In the genomic region with DNA sequence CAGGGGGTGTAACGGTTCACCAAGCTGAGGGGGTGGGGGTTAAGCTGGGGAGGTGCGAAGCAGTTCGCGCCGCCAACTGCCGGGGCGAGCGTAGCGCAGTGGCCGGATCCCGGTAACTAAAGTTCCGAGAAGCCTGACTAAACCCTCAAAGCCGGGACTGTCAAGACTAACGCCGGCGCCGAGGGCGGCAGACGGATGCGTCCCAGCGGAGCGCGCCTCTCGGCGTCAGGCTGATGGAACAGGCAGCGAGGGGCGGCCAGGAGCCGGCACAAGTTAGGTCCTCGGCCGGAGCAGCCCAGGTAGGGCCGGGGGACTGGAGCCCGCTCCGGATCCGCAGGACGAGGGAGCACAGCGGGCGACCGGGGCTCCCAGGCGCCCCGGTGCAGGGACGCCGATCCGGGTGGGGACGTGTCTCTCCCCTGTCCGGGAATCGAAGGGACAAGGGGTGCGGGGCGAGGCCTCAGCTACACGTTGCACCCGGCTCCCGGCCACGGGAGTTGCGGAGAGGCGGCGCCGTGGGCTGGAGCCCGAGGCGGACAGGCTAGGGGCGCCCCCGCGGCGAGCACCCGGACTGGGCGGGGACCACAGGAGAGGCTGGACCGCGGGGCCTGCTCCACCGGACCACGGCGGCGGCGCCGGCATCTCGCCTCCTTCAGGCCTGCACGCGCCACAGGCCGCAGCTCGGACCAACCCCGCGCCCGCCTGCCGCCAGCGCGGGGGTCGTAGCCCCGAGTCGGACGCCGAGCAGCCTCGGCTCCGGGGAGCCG, we compare ENCODE assay signal across 7 mouse cellular contexts. TPM values are rescaled to one million over a fixed set of nuclear protein-coding genes. Genes with fewer than 3 reads are reported as not detected.
DNase-seq lines count a peak whose midpoint lies in the region; ATAC-seq and TF ChIP-seq lines count a peak whose summit lies in the region.

No protein-coding gene starts in this region.

- H3K9me3 ChIP-seq in limb, embryonic 10.5 days (replicated peaks), result no peaks in the 10 kb centered on the region
- no peaks in the 10 kb centered on the region for H3K9me3 ChIP-seq in midbrain, embryonic 11.5 days (ENCODE audit: control insufficient read depth, low read length)

- DNase-seq in adrenal gland, adult (ENCODE audit: inconsistent age in 2 of 2, low spot score in 1 of 2), result peak; percentile 88 to 95
- peak; percentile 83 for DNase-seq in gastrocnemius, postnatal 14 days
- peak; percentile 79 for DNase-seq in limb, embryonic 10.5 days (ENCODE audit: low spot score)
- peak; percentile 97 for DNase-seq in midbrain, embryonic 11.5 days (ENCODE audit: low spot score, missing footprints)

- H3K27me3 ChIP-seq in limb, embryonic 10.5 days (ENCODE audit: low read depth, poor library complexity, severe bottlenecking), result no peaks in the 10 kb centered on the region
- no peaks in the 10 kb centered on the region for H3K27me3 ChIP-seq in midbrain, embryonic 11.5 days (ENCODE audit: control insufficient read depth, insufficient read depth, low read length)
- no peaks in the 10 kb centered on the region; the same call in 1 of the 2 replicates for H3K27me3 ChIP-seq in small intestine, adult 2 months (ENCODE audit: control insufficient read depth, insufficient read depth, low read length)

- no peaks in the 10 kb centered on the region for H3K36me3 ChIP-seq in limb, embryonic 10.5 days
- H3K36me3 ChIP-seq in midbrain, embryonic 11.5 days (ENCODE audit: control insufficient read depth, insufficient read depth, low read length), result no peaks in the 10 kb centered on the region
- H3K36me3 ChIP-seq in small intestine, adult 2 months (ENCODE audit: control insufficient read depth, insufficient read depth, low read length), result no peaks in the 10 kb centered on the region

- no peak for TF ChIP-seq CTCF in cortical plate, adult 2 months (IDR thresholded peaks at IDR 0.05; ENCODE audit: extremely low read depth, insufficient read depth, low read length)
- TF ChIP-seq CTCF in small intestine, adult 2 months (IDR thresholded peaks at IDR 0.05; ENCODE audit: extremely low read depth, insufficient read length, insufficient replicate concordance, low read depth, low read length), result no peak

- H3K4me1 ChIP-seq in cortical plate, adult 2 months (ENCODE audit: control insufficient read depth, insufficient read depth, low read length), result no peaks in the 10 kb centered on the region; the same call in 1 of the 2 replicates
- H3K4me1 ChIP-seq in limb, embryonic 10.5 days, result peaks cover 33% of the 10 kb centered on the region
- peaks cover 6% of the 10 kb centered on the region; the same call in 1 of the 2 replicates for H3K4me1 ChIP-seq in midbrain, embryonic 11.5 days (ENCODE audit: control insufficient read depth, insufficient read depth, low read length)
- H3K4me1 ChIP-seq in small intestine, adult 2 months (ENCODE audit: control insufficient read depth, insufficient read depth, insufficient read length, low read length), result peaks cover 19% of the 10 kb centered on the region; the same call in 1 of the 2 replicates

- peak overlapping the region; percentile 98 for H3K4me3 ChIP-seq in cortical plate, adult 2 months (ENCODE audit: insufficient read depth, low read length)
- H3K4me3 ChIP-seq in limb, embryonic 10.5 days, result peak overlapping the region; percentile 95
- H3K4me3 ChIP-seq in midbrain, embryonic 11.5 days (ENCODE audit: low read depth, low read length), result peak overlapping the region; percentile 92
- peak overlapping the region; percentile 97 for H3K4me3 ChIP-seq in small intestine, adult 2 months (ENCODE audit: low read depth, low read length)

- H3K9ac ChIP-seq in midbrain, embryonic 11.5 days (ENCODE audit: low read length), result peak overlapping the region; percentile 95

- H3K4me2 ChIP-seq in midbrain, embryonic 11.5 days, result peak overlapping the region; percentile 97

- under 1% methylated on average over 80 of the region's 91 CpGs for WGBS in limb, embryonic 10.5 days
- WGBS in midbrain, embryonic 11.5 days, result under 1% methylated on average over 73 of the region's 91 CpGs
- WGBS in small intestine, adult 2 months, result under 1% methylated on average over 91 of the region's 91 CpGs

- ATAC-seq in inflammation-experienced regulatory T-cells, adult 6 months, result peak; percentile 29
- ATAC-seq in midbrain, embryonic 11.5 days (ENCODE audit: low FRiP score), result peak; percentile 84

- intact Hi-C loops in gastrocnemius, postnatal 14 days (cut with DNase I; ENCODE audit: low total_unique reads), result loop anchor here (10.0 kb wide), 1 partner anchor 77 kb away; no protein-coding TSS in a partner anchor

- no peak for TF ChIP-seq POLR2A in cortical plate, adult 2 months (IDR thresholded peaks at IDR 0.05; ENCODE audit: extremely low read depth, insufficient read depth, low read length)
- TF ChIP-seq POLR2A in small intestine, adult 2 months (IDR thresholded peaks at IDR 0.05; ENCODE audit: low read depth, low read length), result 0 out of 2 replicates have a peak, but pooled peaks have one; percentile 33

- peak overlapping the region; percentile 89 for H3K27ac ChIP-seq in cortical plate, adult 2 months (ENCODE audit: insufficient read depth, low read length)
- peak overlapping the region; percentile 98 for H3K27ac ChIP-seq in limb, embryonic 10.5 days
- H3K27ac ChIP-seq in midbrain, embryonic 11.5 days (ENCODE audit: low read depth, low read length), result peak overlapping the region; percentile 80
- peak overlapping the region; percentile 95 for H3K27ac ChIP-seq in small intestine, adult 2 months (ENCODE audit: insufficient read depth, low read depth, low read length)

RNA-seq across cellular contexts. Expression of gene Galnt7, which starts 1.0 kb away (rescaled TPM):
- polyA plus RNA-seq in cortical plate, adult 2 months (2012; rRNA removed), result 5.6 and 6.0 TPM in 2 replicates
- 1 to 10 TPM; 3.5 to 4.9 TPM for total RNA-seq in gastrocnemius, postnatal 14 days (2021)
- polyA plus RNA-seq in inflammation-experienced regulatory T-cells, adult 6 months (2017; shearing (Covaris generic)), result 10 to 100 TPM; 27.5 to 30.5 (median 29.3) TPM
- polyA plus RNA-seq in limb, embryonic 10.5 days (2016; fragmentation: Nextera tagmentation; extraction: Ambion mirVana), result 26.4 and 29.3 TPM in 2 replicates
- 16.7 and 16.9 TPM in 2 replicates for polyA plus RNA-seq in midbrain, embryonic 11.5 days (2014; fragmentation: Nextera tagmentation; extraction: Ambion mirVana)
- 2.2 and 3.7 TPM in 2 replicates for polyA plus RNA-seq in small intestine, adult 2 months (2012; rRNA removed)

Comparison
In these comparisons a context has a peak if more than half of its experiments do, and no peak if none do; other contexts are left out.
1. Peak in every context shown above with its lines: DNase-seq, ATAC-seq, H3K4me3 ChIP-seq and H3K27ac ChIP-seq.